Mouse (Mus musculus) myocyte (in vitro differentiated cells): ENCODE measurements around the gene Ccdc38. TPM values are rescaled to one million over a fixed set of nuclear protein-coding genes. Genes with fewer than 3 reads are reported as not detected.

Source experiments
- H3K27me3 ChIP-seq: one replicate; pipeline ENCODE4 v1.6.1; 2011; ENCODE audit not compliant: control insufficient read depth, insufficient read depth, insufficient read length
- H3K36me3 ChIP-seq: one replicate; pipeline ENCODE4 v1.6.1; 2011; ENCODE audit not compliant: control insufficient read depth, insufficient read depth
- H3K4me2 ChIP-seq: one replicate; pipeline ENCODE4 v1.6.1; 2011; ENCODE audit warnings: low read depth, control low read depth
- H3K4me3 ChIP-seq: one replicate; pipeline ENCODE4 v1.5.1; 2011; ENCODE audit warnings: mild to moderate bottlenecking, control low read depth, moderate library complexity
- H3K79me2 ChIP-seq: one replicate; pipeline ENCODE4 v1.6.1; 2011; ENCODE audit not compliant: control insufficient read depth, insufficient read depth
- H3ac ChIP-seq: one replicate; pipeline ENCODE4 v1.6.1; 2011; ENCODE audit not compliant: control insufficient read depth, insufficient read length
- CEBPB ChIP-seq: IDR thresholded peaks from 2 replicates; pipeline ENCODE4 v1.6.1; 2011; ENCODE audit warnings: mild to moderate bottlenecking, moderate library complexity; ENCODE audit not compliant: poor library complexity, insufficient read depth, severe bottlenecking
- E2F4 ChIP-seq: IDR thresholded peaks from one replicate; pipeline ENCODE4 v1.6.1; 2011; ENCODE audit warnings: mild to moderate bottlenecking, control low read depth, moderate library complexity; ENCODE audit not compliant: insufficient read depth
- MAX ChIP-seq: IDR thresholded peaks from one replicate; pipeline ENCODE4 v1.6.1; 2011; ENCODE audit warnings: low read depth, mild to moderate bottlenecking, control low read depth
- MYOD1 ChIP-seq, 3 experiments: IDR thresholded peaks; one replicate each; pipeline ENCODE4 v1.6.1; 2011; ENCODE audit warnings: control low read depth in 2 of 3, low read depth in 2 of 3, mild to moderate bottlenecking in 2 of 3, moderate library complexity in 1 of 3; ENCODE audit not compliant: insufficient read length in 2 of 3, control insufficient read depth in 1 of 3
- MYOG ChIP-seq, 3 experiments: IDR thresholded peaks; one replicate each; pipeline ENCODE4 v1.6.1; 2011; ENCODE audit warnings: control low read depth in 2 of 3, low read depth in 2 of 3, mild to moderate bottlenecking in 2 of 3; ENCODE audit not compliant: insufficient read length in 2 of 3, control insufficient read depth in 1 of 3, insufficient read depth in 1 of 3
- POLR2A ChIP-seq: IDR thresholded peaks from one replicate; pipeline ENCODE4 v1.6.1; 2011; ENCODE audit warnings: low read depth, mild to moderate bottlenecking, control low read depth, moderate library complexity; ENCODE audit not compliant: insufficient read length
- POLR2AphosphoS2 ChIP-seq: IDR thresholded peaks from one replicate; pipeline ENCODE4 v1.6.1; 2011; ENCODE audit warnings: low read depth, control low read depth; ENCODE audit not compliant: insufficient read length
- REST ChIP-seq: IDR thresholded peaks from one replicate; pipeline ENCODE4 v1.6.1; 2011; ENCODE audit warnings: mild to moderate bottlenecking, control low read depth, moderate library complexity; ENCODE audit not compliant: insufficient read depth, insufficient read length
- SRF ChIP-seq: IDR thresholded peaks from one replicate; pipeline ENCODE4 v1.6.1; 2011; ENCODE audit warnings: low read depth; ENCODE audit not compliant: control insufficient read depth, insufficient read length
- TCF12 ChIP-seq: IDR thresholded peaks from one replicate; pipeline ENCODE4 v1.6.1; 2011; ENCODE audit warnings: mild to moderate bottlenecking, control low read depth; ENCODE audit not compliant: poor library complexity, insufficient read depth, severe bottlenecking
- TCF3 ChIP-seq: IDR thresholded peaks from one replicate; pipeline ENCODE4 v1.6.1; 2011; ENCODE audit warnings: low read depth, control low read depth; ENCODE audit not compliant: insufficient read length
- USF1 ChIP-seq: IDR thresholded peaks from one replicate; pipeline ENCODE4 v1.6.1; 2011; ENCODE audit warnings: low read depth, mild to moderate bottlenecking, control low read depth, moderate library complexity
- polyA plus RNA-seq: library from polyadenylated mRNA; unstranded; fragments of >200 nt; fragmentation: generic; extraction: Trizol; gene quantifications from one replicate; pipeline ENCODE4 v1.2.1, GENCODE M21; 2012; ENCODE audit warnings: missing spikeins

Gene Ccdc38
- polyA plus RNA-seq, 1 experiment = 0.05 TPM

DNA sequence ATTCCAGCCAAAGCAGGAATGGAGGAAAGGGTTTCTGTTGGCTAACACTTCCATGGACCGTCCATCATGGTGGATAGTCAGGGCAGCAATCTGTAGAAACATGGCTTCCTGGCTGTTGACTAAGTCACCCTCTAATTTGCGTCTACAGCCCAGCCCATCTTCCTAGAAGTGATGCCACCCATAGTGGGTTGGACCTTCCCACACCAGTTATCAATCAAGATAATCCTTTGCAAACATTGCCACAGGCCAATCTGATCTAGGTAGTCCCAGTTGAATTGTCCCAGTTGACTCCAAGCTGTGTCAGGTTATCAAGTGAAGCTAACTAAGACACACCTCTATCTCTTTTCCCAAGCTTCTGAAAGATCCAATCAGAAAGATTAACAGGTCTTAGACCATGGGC lies 21.8 kb upstream of the Ccdc38 start:
- no peak overlapping the region for H3K4me3 ChIP-seq
- TF ChIP-seq MAX (no peak), CEBPB (no peak), TCF12 (no peak), USF1 (no peak)
- no peak overlapping the region for H3K4me2 ChIP-seq
- no peaks in the 10 kb centered on the region for H3K36me3 ChIP-seq
- no peaks in the 10 kb centered on the region for H3K79me2 ChIP-seq
- no peaks in the 10 kb centered on the region for H3K27me3 ChIP-seq
- no peak overlapping the region for H3ac ChIP-seq

DNA sequence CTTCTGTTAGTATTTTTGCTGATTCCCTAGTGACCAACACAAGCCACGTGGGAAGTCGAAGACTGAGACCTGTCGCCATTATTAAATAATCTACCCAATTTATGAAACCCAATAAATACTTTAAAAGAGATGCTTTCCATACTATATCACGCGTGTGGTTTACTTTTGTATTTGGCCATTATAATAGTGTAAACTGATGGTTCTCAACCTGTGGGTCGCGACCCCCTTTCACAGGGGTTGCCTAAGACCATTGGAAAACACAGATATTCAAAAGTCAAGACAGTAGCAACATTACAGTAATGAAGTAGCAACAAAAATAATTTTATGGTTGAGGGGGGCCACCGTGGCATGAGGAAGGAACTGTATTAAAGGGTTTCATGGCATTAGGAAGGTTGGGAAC lies 21.3 kb upstream of the Ccdc38 start:
- Histone ChIP-seq H3K4me3 (no peak overlapping the region), H3K36me3 (no peaks in the 10 kb centered on the region), H3ac (no peak overlapping the region), H3K4me2 (no peak overlapping the region), H3K79me2 (no peaks in the 10 kb centered on the region), H3K27me3 (no peaks in the 10 kb centered on the region)
- TF ChIP-seq REST (no peak), TCF3 (no peak), POLR2AphosphoS2 (no peak), MYOD1 (IDR thresholded peaks at IDR 0.05; ENCODE audit: control insufficient read depth in 1 of 3, insufficient read length in 2 of 3, low read depth in 2 of 3) (no peak), SRF (no peak)

DNA sequence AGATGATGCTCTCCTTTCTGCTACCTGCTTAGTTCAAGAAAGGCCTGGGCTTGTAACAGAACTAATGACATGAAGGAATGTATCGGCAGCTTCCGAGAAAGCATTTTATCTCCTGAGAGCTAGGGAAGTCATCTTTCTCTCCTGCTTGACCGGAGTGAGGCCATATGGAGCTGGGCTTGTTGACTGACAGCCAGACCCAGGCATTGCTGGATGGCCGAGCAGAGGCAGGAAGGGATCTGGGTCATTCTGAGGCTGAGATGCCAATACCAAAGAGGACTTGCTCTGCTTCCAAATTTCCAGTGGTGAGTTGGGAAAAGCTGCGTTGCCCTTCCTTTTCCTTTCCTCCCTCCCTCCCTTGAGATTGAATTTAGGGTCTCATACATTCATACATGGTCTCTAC lies 20.7 kb upstream of the Ccdc38 start:
- Histone ChIP-seq H3K4me2 (no peak overlapping the region), H3K36me3 (no peaks in the 10 kb centered on the region), H3K79me2 (no peaks in the 10 kb centered on the region), H3K4me3 (no peak overlapping the region), H3K27me3 (no peaks in the 10 kb centered on the region), H3ac (no peak overlapping the region)
- no peak for TF ChIP-seq POLR2A
- no peak for TF ChIP-seq TCF12
- TF ChIP-seq MYOD1 (IDR thresholded peaks at IDR 0.05; ENCODE audit: control insufficient read depth in 1 of 3, insufficient read length in 2 of 3, low read depth in 2 of 3) = no peak
- TF ChIP-seq USF1 = no peak
- TF ChIP-seq CEBPB = no peak
- TF ChIP-seq E2F4 = no peak
- no peak for TF ChIP-seq POLR2AphosphoS2
- TF ChIP-seq MYOG (IDR thresholded peaks at IDR 0.05; ENCODE audit: control insufficient read depth in 1 of 3, insufficient read depth in 1 of 3, insufficient read length in 2 of 3, low read depth in 2 of 3) = no peak
- TF ChIP-seq TCF3 = no peak
- no peak for TF ChIP-seq MAX
- no peak for TF ChIP-seq SRF
- TF ChIP-seq REST = no peak

DNA sequence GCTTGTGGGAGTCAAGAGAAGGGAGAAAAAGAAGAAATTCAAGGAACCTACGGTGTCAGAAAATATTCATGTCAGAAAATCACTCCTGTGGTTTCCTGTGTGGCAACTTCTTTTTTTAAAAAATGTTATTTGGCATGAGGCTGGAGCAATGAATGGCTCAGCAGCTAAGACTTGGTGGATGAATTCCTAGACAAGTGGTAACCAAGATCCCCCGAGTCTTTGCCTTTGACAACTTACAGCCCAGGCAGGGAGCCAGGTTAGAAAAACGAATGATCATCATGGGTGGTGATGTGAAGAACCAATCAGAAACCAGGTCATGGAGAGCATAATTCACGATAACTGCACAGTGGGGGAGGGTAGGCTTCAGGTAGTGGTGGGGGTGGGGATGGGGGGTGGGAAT lies 19.4 kb upstream of the Ccdc38 start:
- no peak overlapping the region for H3ac ChIP-seq
- H3K36me3 ChIP-seq = no peaks in the 10 kb centered on the region
- no peak overlapping the region for H3K4me3 ChIP-seq
- no peak overlapping the region for H3K4me2 ChIP-seq
- TF ChIP-seq MAX (no peak), USF1 (no peak), TCF12 (no peak), POLR2A (no peak), E2F4 (no peak), POLR2AphosphoS2 (no peak)
- H3K79me2 ChIP-seq = no peaks in the 10 kb centered on the region
- no peaks in the 10 kb centered on the region for H3K27me3 ChIP-seq

DNA sequence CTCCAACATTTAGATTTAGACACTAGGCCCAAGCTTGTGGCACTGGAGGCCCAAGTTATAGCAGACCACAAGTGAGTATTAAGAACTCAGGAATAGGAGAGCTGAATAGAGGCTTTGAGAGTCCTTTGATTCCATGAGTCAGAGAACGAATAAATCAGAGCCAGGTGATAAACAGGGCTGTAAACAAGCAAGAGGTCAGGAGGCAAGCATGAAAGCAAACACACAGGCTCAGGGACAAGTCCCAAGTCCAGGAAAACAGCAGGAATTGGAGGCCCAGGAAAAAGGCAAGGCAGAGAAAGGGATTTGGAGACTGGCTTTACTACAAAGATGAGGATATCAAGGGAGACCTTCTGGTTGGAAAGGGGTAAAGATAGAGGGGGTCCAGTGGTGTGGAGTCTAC lies 15.1 kb upstream of the Ccdc38 start:
- no peak for TF ChIP-seq POLR2A
- TF ChIP-seq TCF12 = no peak
- TF ChIP-seq SRF = no peak
- TF ChIP-seq REST = no peak
- TF ChIP-seq POLR2AphosphoS2 = no peak
- no peak for TF ChIP-seq MYOD1 (IDR thresholded peaks at IDR 0.05; ENCODE audit: control insufficient read depth in 1 of 3, insufficient read length in 2 of 3, low read depth in 2 of 3)
- no peak for TF ChIP-seq MAX
- no peak for TF ChIP-seq CEBPB
- no peak for TF ChIP-seq TCF3
- no peak for TF ChIP-seq E2F4
- TF ChIP-seq MYOG (IDR thresholded peaks at IDR 0.05; ENCODE audit: control insufficient read depth in 1 of 3, insufficient read depth in 1 of 3, insufficient read length in 2 of 3, low read depth in 2 of 3) = no peak
- no peak for TF ChIP-seq USF1
- H3K4me3 ChIP-seq = no peak overlapping the region
- H3ac ChIP-seq = no peak overlapping the region
- H3K27me3 ChIP-seq = no peaks in the 10 kb centered on the region
- H3K36me3 ChIP-seq = no peaks in the 10 kb centered on the region
- no peak overlapping the region for H3K4me2 ChIP-seq
- H3K79me2 ChIP-seq = no peaks in the 10 kb centered on the region

DNA sequence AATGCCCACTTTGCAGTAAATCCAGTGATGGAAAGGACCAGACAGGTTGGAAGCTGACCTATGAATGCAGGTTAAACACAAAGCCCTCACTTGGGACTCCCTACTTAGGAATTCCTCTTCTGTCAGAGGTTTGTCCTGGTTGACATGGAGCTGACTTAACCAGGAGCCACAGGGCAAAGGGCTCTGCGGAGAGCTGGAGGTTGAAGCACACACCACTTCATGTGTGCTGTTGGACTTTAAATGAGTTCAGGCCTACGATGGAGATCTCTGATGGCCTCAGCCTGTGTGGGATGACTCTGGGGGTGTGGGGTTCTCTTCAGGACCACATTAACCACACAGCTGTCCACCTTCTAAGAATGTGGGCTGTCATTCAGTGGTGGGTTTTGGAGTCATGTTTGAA lies 2.1 kb upstream of the Ccdc38 start:
- no peaks in the 10 kb centered on the region for H3K36me3 ChIP-seq
- no peak overlapping the region for H3ac ChIP-seq
- H3K4me3 ChIP-seq = no peak overlapping the region
- H3K27me3 ChIP-seq = no peaks in the 10 kb centered on the region
- no peaks in the 10 kb centered on the region for H3K79me2 ChIP-seq
- no peak for TF ChIP-seq MYOG (IDR thresholded peaks at IDR 0.05; ENCODE audit: control insufficient read depth in 1 of 3, insufficient read depth in 1 of 3, insufficient read length in 2 of 3, low read depth in 2 of 3)
- no peak for TF ChIP-seq REST
- TF ChIP-seq MAX = no peak
- no peak for TF ChIP-seq POLR2A
- TF ChIP-seq SRF = no peak
- no peak for TF ChIP-seq USF1
- TF ChIP-seq CEBPB = no peak
- no peak for TF ChIP-seq POLR2AphosphoS2
- no peak for TF ChIP-seq TCF12
- TF ChIP-seq MYOD1 (IDR thresholded peaks at IDR 0.05; ENCODE audit: control insufficient read depth in 1 of 3, insufficient read length in 2 of 3, low read depth in 2 of 3) = no peak
- TF ChIP-seq E2F4 = no peak
- TF ChIP-seq TCF3 = no peak
- no peak overlapping the region for H3K4me2 ChIP-seq
